Mouse (Mus musculus): ENCODE measurements around the gene Mfap1b. TPM values are rescaled to one million over a fixed set of nuclear protein-coding genes. Genes with fewer than 3 reads are reported as not detected.
"Not testable (repeated sequence)": the region's sequence is repeated elsewhere in the genome, so short reads cannot be mapped to it uniquely, and the experiment has no call there.

Gene Mfap1b
- polyA plus RNA-seq, 1 experiment from 2014 or later: 25.5 TPM

DNA sequence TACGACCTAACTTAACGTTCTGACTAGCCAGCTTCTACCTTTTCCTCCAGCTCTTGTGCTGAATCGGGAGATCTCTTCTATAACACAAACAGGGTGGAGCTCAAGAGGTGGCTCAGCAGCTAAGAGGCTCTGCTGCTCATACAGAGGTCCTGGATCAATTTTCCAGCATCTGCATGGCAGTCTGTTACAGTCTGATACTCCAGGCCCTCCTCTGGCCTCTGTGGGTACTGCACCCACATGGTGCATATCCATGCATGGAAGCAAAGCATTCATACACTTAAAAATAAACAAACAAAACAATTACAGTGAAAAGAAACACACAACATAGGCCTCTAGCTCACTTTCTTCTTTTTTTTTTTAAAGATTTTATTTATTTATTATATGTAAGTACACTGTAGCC is 1.1 kb downstream of the Mfap1b start:
- H3K4me2 ChIP-seq (replicated peaks; ENCODE audit: low read depth): peak overlapping the region; percentile 75; the same call in 1 of the 2 replicates
- not testable (repeated sequence) for H3K9ac ChIP-seq (ENCODE audit: low read depth, low read length); H3K27ac ChIP-seq (ENCODE audit: low read depth, low read length); ATAC-seq; H3K36me3 ChIP-seq (ENCODE audit: control insufficient read depth, insufficient read depth); H3K27me3 ChIP-seq (replicated peaks; ENCODE audit: control insufficient read depth, insufficient read depth, low read length); H3K4me1 ChIP-seq (replicated peaks; ENCODE audit: control insufficient read depth, insufficient read depth, low read length); H3K9me3 ChIP-seq (ENCODE audit: control insufficient read depth); H3K4me3 ChIP-seq (ENCODE audit: low read depth, low read length)
- 79% methylated on average over 3 of the region's 3 CpGs for WGBS
- TF ChIP-seq CTCF (IDR thresholded peaks at IDR 0.05; ENCODE audit: low read depth): 0 out of 2 replicates have a peak, but pooled peaks have one; percentile 8

DNA sequence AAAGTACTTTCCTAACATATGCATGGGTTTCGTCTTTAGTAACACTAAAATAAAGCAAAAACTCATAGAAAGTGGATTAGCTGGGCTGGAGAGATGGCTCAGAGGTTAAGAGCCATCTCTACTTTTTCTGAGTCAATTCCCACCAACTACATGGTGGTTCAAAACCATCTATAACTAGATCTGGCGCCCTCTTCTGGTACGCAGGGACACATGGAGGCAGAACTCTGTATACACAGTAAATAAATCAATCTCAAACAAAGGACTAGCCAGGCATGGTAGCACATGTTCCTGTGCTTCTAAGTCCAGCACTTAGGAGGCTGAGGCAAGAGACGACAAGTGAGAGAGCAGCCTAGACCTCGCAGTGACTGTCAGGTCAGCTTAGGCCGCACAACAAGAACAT is 4.9 kb downstream of the Mfap1b start:
- not testable (repeated sequence) for H3K9ac ChIP-seq (ENCODE audit: low read depth, low read length); H3K4me3 ChIP-seq (ENCODE audit: low read depth, low read length)
- WGBS: 67% methylated on average over 1 of the region's 6 CpGs

DNA sequence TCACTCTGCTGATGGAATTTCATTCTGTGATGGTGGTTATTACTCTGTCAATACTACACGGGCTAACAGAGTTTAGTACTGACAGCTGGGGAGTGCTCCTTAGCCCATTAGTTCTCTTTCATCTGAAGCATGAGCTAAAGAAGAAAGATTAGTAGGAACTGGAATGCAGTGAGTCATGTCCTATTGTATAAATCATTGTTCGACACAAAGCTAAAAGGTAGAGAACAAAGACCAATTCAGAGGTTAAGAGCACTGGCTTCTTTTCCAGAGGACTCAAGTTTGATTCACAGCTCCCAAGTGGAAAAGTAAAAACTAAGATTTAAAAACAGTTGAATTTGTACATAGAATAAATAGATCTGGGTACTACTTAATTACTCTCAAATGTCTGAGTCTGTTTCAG is 13.8 kb downstream of the Mfap1b start:
- H3K36me3 ChIP-seq (ENCODE audit: control insufficient read depth, insufficient read depth): peaks cover 5% of the 10 kb centered on the region; the same call in 1 of the 2 replicates
- H3K27me3 ChIP-seq (replicated peaks; ENCODE audit: control insufficient read depth, insufficient read depth, low read length): no peaks in the 10 kb centered on the region
- H3K27ac ChIP-seq (ENCODE audit: low read depth, low read length): no peak overlapping the region
- ATAC-seq: no peak
- H3K4me2 ChIP-seq (replicated peaks; ENCODE audit: low read depth): no peak overlapping the region
- no peak overlapping the region for H3K4me3 ChIP-seq (ENCODE audit: low read depth, low read length)
- H3K9me3 ChIP-seq (ENCODE audit: control insufficient read depth): no peaks in the 10 kb centered on the region
- H3K9ac ChIP-seq (ENCODE audit: low read depth, low read length): no peak overlapping the region
- TF ChIP-seq CTCF (IDR thresholded peaks at IDR 0.05; ENCODE audit: low read depth): no peak
- WGBS: 46% methylated on average over 2 of the region's 2 CpGs
- H3K4me1 ChIP-seq (replicated peaks; ENCODE audit: control insufficient read depth, insufficient read depth, low read length): 0 out of 2 replicates have a peak, but pooled peaks cover 8% of the 10 kb centered on the region

More for the DNA sequence above, 4.9 kb downstream of the Mfap1b start:
- H3K4me2 ChIP-seq (replicated peaks; ENCODE audit: low read depth); H3K4me1 ChIP-seq (replicated peaks; ENCODE audit: control insufficient read depth, insufficient read depth, low read length); H3K36me3 ChIP-seq (ENCODE audit: control insufficient read depth, insufficient read depth); H3K27me3 ChIP-seq (replicated peaks; ENCODE audit: control insufficient read depth, insufficient read depth, low read length); ATAC-seq; H3K27ac ChIP-seq (ENCODE audit: low read depth, low read length); H3K9me3 ChIP-seq (ENCODE audit: control insufficient read depth): not testable (repeated sequence)

DNA sequence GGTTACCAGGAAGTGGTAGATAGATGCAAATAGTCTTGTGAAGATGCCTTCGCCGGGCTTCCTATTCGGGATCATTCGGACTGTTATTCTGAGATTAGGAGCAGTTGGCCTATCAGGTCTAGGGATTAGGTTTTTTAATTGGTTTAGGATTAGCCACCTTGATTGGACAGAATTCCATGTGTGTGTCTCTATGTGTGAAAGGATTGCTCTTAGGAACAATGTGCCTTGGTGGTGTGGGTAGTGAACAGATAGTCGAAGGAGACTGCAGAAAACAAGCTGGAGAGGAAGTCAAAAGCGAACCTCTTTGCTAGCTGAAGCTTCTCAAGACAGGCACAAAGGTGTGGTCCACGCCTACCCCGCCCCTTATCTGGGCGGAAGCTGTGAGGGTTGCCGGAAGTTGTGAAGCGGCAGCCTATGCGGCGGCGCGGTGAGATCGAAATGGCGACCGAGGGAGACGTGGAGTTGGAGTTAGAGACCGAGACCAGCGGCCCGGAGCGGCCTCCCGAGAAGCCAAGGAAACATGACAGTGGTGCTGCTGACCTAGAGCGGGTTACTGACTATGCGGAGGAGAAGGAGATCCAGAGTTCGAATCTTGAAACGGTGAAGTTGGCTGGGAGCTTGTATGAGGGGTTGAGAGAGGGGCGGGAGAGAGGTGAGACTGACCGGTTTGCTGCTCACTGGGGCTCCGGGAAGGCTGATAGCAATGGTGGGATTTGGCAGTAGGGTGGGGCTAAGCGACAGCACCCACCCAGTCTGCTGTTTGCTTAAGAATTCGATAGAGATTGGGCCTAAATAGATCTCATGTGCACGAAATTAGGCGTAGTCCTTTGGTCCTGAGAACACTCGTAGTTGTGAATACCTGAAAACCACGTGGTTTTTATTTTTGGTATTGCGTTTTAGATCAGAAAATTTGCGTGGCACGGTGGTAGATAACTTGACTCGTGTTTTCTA is 16.9 kb downstream of the Mfap1b start, which contains the start of gene Serinc4:
Gene Serinc4 (minus strand): TSS at position 90 of the 951 bp plus-strand sequence.
- H3K36me3 ChIP-seq (ENCODE audit: control insufficient read depth, insufficient read depth): peaks cover 23% of the 10 kb centered on the region
- no peak for TF ChIP-seq CTCF (IDR thresholded peaks at IDR 0.05; ENCODE audit: low read depth)
- H3K4me3 ChIP-seq (ENCODE audit: low read depth, low read length): peak within 1 kb of the TSS; percentile 74
- peak within 1 kb of the TSS; percentile 76 for H3K4me2 ChIP-seq (replicated peaks; ENCODE audit: low read depth)
- 2% methylated on average over 41 of the region's 41 CpGs for WGBS
- ATAC-seq: peak; percentile 87
- no peaks in the 10 kb centered on the region for H3K9me3 ChIP-seq (ENCODE audit: control insufficient read depth)
- 0 out of 2 replicates have a peak, but pooled peaks cover 8% of the 10 kb centered on the region for H3K4me1 ChIP-seq (replicated peaks; ENCODE audit: control insufficient read depth, insufficient read depth, low read length)
- H3K9ac ChIP-seq (ENCODE audit: low read depth, low read length): peak within 1 kb of the TSS; percentile 72
- H3K27me3 ChIP-seq (replicated peaks; ENCODE audit: control insufficient read depth, insufficient read depth, low read length): no peaks in the 10 kb centered on the region
- H3K27ac ChIP-seq (ENCODE audit: low read depth, low read length): peak within 1 kb of the TSS; percentile 81

DNA sequence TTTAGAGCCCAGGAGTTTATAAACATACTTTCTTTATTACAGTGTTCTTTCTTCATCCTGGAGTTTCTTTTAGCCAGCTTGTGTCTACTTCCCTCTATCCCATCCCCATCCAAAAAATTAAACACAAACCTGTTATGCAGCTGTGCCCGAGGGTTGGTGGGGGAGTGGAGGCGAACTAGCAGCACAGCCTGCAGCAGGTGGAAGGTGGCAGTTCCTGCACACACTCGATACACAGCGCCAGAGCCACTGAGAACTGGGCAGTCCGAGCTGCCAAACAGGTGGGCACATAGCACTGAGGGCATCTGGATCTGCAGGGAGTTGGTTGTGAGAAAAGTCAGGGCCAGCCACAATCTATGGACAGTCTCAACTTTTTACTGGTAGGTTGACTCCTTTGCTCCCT is 18.3 kb downstream of the Mfap1b start:
- 82% methylated on average over 5 of the region's 5 CpGs for WGBS
- H3K27ac ChIP-seq (ENCODE audit: low read depth, low read length): no peak overlapping the region
- no peak overlapping the region for H3K4me2 ChIP-seq (replicated peaks; ENCODE audit: low read depth)
- H3K27me3 ChIP-seq (replicated peaks; ENCODE audit: control insufficient read depth, insufficient read depth, low read length): no peaks in the 10 kb centered on the region
- 0 out of 2 replicates have a peak, but pooled peaks cover 8% of the 10 kb centered on the region for H3K4me1 ChIP-seq (replicated peaks; ENCODE audit: control insufficient read depth, insufficient read depth, low read length)
- no peak overlapping the region for H3K4me3 ChIP-seq (ENCODE audit: low read depth, low read length)
- no peak for TF ChIP-seq CTCF (IDR thresholded peaks at IDR 0.05; ENCODE audit: low read depth)
- H3K9ac ChIP-seq (ENCODE audit: low read depth, low read length): no peak overlapping the region
- peaks cover 28% of the 10 kb centered on the region for H3K36me3 ChIP-seq (ENCODE audit: control insufficient read depth, insufficient read depth)
- no peak for ATAC-seq
- H3K9me3 ChIP-seq (ENCODE audit: control insufficient read depth): no peaks in the 10 kb centered on the region

DNA sequence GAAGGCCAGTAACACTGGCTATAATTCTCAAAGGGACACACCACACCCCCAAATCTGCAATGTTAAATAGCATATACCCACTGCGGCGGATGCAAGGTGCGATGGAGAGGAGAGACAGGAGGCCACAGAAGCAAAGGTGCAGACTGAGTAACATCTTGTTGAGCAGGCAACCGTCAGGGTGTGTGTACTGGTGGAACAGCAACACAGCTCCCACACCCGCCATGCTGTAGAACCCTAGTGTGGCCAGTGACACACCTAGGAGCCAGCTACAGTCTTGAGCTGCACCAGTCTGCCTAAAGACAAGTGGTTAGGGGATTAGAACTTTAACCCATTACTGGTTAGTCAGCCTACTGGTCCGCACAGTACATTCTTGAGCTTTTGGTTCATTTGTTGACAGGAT is 19.9 kb downstream of the Mfap1b start:
- 88% methylated on average over 6 of the region's 6 CpGs for WGBS
- H3K4me1 ChIP-seq (replicated peaks; ENCODE audit: control insufficient read depth, insufficient read depth, low read length): 0 out of 2 replicates have a peak, but pooled peaks cover 8% of the 10 kb centered on the region
- H3K4me3 ChIP-seq (ENCODE audit: low read depth, low read length): no peak overlapping the region
- H3K9ac ChIP-seq (ENCODE audit: low read depth, low read length): no peak overlapping the region
- no peaks in the 10 kb centered on the region for H3K9me3 ChIP-seq (ENCODE audit: control insufficient read depth)
- H3K36me3 ChIP-seq (ENCODE audit: control insufficient read depth, insufficient read depth): peaks cover 28% of the 10 kb centered on the region
- no peaks in the 10 kb centered on the region for H3K27me3 ChIP-seq (replicated peaks; ENCODE audit: control insufficient read depth, insufficient read depth, low read length)
- no peak overlapping the region for H3K4me2 ChIP-seq (replicated peaks; ENCODE audit: low read depth)
- no peak for ATAC-seq
- TF ChIP-seq CTCF (IDR thresholded peaks at IDR 0.05; ENCODE audit: low read depth): no peak
- no peak overlapping the region for H3K27ac ChIP-seq (ENCODE audit: low read depth, low read length)
